Mouse (Mus musculus) macrophage (primary cell): ENCODE results near the gene Bbs7. TPM values are rescaled to one million over a fixed set of nuclear protein-coding genes. Genes with fewer than 3 reads are reported as not detected.

Experiments
- H3K27ac ChIP-seq: fragments of 350-480 bp; formaldehyde crosslinking; 2 replicates; pipeline ENCODE4 v1.9.0; 2021
- H3K36me3 ChIP-seq: fragments of 350-480 bp; formaldehyde crosslinking; 2 replicates; pipeline ENCODE4 v1.9.0; 2021; ENCODE audit errors: inconsistent target
- H3K4me3 ChIP-seq: fragments of 350-480 bp; formaldehyde crosslinking; 2 replicates; pipeline ENCODE4 v1.9.0; 2021; ENCODE audit errors: inconsistent target
- H3K79me2 ChIP-seq: fragments of 350-480 bp; formaldehyde crosslinking; 2 replicates; pipeline ENCODE4 v1.9.0; 2021; ENCODE audit errors: inconsistent target
- WGBS: methylation state at CpG from one replicate; pipeline ENCODE4 v1.1.7; 2026; ENCODE audit warnings: inconsistent platforms; ENCODE audit not compliant: missing documents; 5-methylcytosine and 5-hydroxymethylcytosine counted together
- polyA plus RNA-seq: library from polyadenylated mRNA; stranded (reverse); fragments of 250-400 nt; gene quantifications from 3 replicates; pipeline ENCODE4 v1.2.4, GENCODE M21; 2018; ENCODE audit warnings: inconsistent platforms

The Bbs7 gene
- polyA plus RNA-seq, 1 experiment from 2014 or later, result 12.6 TPM

- Histone ChIP-seq H3K36me3 (no peaks in the 10 kb centered on the region), H3K79me2 (no peaks in the 10 kb centered on the region), H3K27ac (no peak overlapping the region), H3K4me3 (no peak overlapping the region)
- WGBS, result 12% methylated on average over 1 of the region's 1 CpGs
These were observed 80.0 kb downstream of the Bbs7 start for GRCm38 (mm10) chr3:36533201-36533672.

DNA sequence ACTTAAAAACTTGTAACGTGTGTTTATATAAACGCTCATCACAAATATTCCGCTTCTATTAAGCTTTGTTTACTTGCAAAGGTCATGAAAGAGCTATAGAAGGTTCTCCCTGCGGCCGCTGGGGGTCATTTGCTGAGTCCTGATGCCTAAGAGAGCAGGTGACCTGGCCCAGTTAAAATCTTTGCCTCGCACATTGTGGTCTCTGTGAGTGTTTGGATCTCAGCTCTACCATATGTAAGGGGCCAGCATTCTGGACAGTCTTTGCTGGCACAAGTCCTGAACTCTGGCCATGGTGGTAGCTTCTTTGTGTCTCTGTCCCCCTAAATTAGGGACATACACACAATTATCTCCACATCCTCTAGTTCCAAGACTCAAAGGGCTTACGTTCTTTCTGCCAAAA is 80.5 kb downstream of the Bbs7 start:
- WGBS, result 68% methylated on average over 7 of the region's 7 CpGs
- H3K36me3 ChIP-seq, result no peaks in the 10 kb centered on the region
- H3K4me3 ChIP-seq, result no peak overlapping the region
- H3K27ac ChIP-seq, result no peak overlapping the region
- H3K79me2 ChIP-seq, result no peaks in the 10 kb centered on the region

GRCm38 (mm10) chr3:36531979-36532542 is 81.2 kb downstream of the Bbs7 start:
- H3K4me3 ChIP-seq, result peak overlapping the region; percentile 28
- WGBS, result 4% methylated on average over 18 of the region's 18 CpGs
- H3K36me3 ChIP-seq, result no peaks in the 10 kb centered on the region
- H3K27ac ChIP-seq, result no peak overlapping the region
- no peaks in the 10 kb centered on the region for H3K79me2 ChIP-seq

DNA sequence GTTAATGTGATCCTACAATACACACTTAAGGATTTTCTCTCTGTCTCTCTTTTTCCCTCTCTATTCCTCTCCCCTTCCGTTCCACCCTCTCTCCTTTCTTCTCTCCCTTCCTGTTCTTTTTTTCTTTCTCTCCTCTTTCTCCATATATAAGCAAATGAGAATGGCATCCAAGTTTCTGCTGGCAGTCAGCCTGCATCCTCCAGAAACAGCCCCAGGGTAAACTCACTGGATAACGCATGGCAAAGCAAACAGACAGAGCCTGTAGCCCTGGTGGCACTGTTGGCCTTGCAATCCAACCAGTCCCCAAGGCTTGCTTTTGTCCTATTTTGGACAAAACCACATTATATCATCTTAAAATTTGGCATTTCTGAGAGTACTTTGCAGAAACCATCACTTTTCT is 82.0 kb downstream of the Bbs7 start:
- WGBS, result 89% methylated on average over 2 of the region's 2 CpGs

GRCm38 (mm10) chr3:36530781-36531180 is 82.5 kb downstream of the Bbs7 start:
- Histone ChIP-seq H3K4me3 (no peak overlapping the region), H3K27ac (no peak overlapping the region), H3K79me2 (no peaks in the 10 kb centered on the region), H3K36me3 (no peaks in the 10 kb centered on the region)
- 97% methylated on average over 5 of the region's 5 CpGs for WGBS

More for the DNA sequence above, 82.0 kb downstream of the Bbs7 start:
- no peak overlapping the region for H3K4me3 ChIP-seq
- no peaks in the 10 kb centered on the region for H3K36me3 ChIP-seq
- no peaks in the 10 kb centered on the region for H3K79me2 ChIP-seq
- H3K27ac ChIP-seq, result no peak overlapping the region

- WGBS, result 92% methylated on average over 6 of the region's 6 CpGs
These were observed 82.9 kb downstream of the Bbs7 start for GRCm38 (mm10) chr3:36530345-36530744.

DNA sequence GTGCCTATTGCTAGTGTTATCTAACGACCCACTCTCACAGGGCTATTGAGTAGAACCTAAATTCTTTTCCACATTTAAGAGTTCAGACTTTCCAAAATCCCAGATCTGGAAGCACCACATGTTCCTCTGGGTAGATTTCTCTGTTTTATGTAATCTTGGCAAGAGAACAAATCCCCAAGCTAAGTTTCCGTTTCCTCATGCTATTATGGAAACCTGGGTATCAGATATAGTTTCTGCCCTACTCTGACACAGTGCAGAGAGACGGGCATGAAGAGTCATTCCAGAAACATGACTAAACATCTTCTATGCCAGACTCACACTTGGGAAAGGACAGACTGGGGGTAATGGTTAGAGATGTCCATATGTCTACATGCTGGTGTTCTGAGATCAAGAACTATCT is 88.8 kb downstream of the Bbs7 start:
- Histone ChIP-seq H3K27ac (no peak overlapping the region), H3K4me3 (no peak overlapping the region), H3K36me3 (no peaks in the 10 kb centered on the region), H3K79me2 (no peaks in the 10 kb centered on the region)
- 82% methylated on average over 3 of the region's 3 CpGs for WGBS

More at GRCm38 (mm10) chr3:36530345-36530744, 82.9 kb downstream of the Bbs7 start:
- Histone ChIP-seq H3K79me2 (no peaks in the 10 kb centered on the region), H3K27ac (no peak overlapping the region), H3K4me3 (no peak overlapping the region), H3K36me3 (no peaks in the 10 kb centered on the region)

Other genes starting within 250 kb of the Bbs7 start
- 668 to 1,026 TPM (median 746 TPM) in 3 replicates for gene Anxa5, start 137.6 kb downstream of the Bbs7 start, polyA plus RNA-seq
- gene 1810062G17Rik, start 137.5 kb downstream of the Bbs7 start, polyA plus RNA-seq, result not detected in 3 replicates
- not detected in 3 replicates for gene Gm11549, start 91.7 kb downstream of the Bbs7 start, polyA plus RNA-seq
- gene Exosc9, start 60.9 kb downstream of the Bbs7 start, polyA plus RNA-seq, result 31.2 to 72.0 TPM (median 51.3 TPM) in 3 replicates
- 1.4 to 15.3 TPM (median 13.7 TPM) in 3 replicates for gene Ccna2, start 41.3 kb downstream of the Bbs7 start, polyA plus RNA-seq
- not detected in 3 replicates for gene Trpc3, start 76.7 kb upstream of the Bbs7 start, polyA plus RNA-seq
- 19.4 to 22.2 TPM (median 20.4 TPM) in 3 replicates for gene 4932438A13Rik, start 249.6 kb upstream of the Bbs7 start, polyA plus RNA-seq